Mouse (Mus musculus) adrenal gland (tissue): Measurements from ENCODE around the gene Ly6c2.
"Not testable (repeated sequence)": the region's sequence is repeated elsewhere in the genome, so short reads cannot be mapped to it uniquely, and the experiment has no call there.

Source experiments
- intact Hi-C: fragments of 180-260 bp; cut with DNase I; formaldehyde crosslinking; loops from one replicate; pipeline ENCODE4 v1.15.1; 2025
- long read RNA-seq, 2 experiments: library from polyadenylated mRNA; unstranded; transcript quantifications; one replicate each; pipeline ENCODE4 v2.0.0; 2020; ENCODE audit warnings: borderline replicate concordance in 1 of 2; ENCODE audit not compliant: insufficient replicate concordance in 1 of 2

Ly6c2 gene
- long read RNA-seq, experiment 1, partial matches to known transcripts, result 0 of 5 reads
- long read RNA-seq, experiment 1, other reads (novel, unspliced or antisense), result 1 of 5 reads
- long read RNA-seq, experiment 2, result 0 reads

- intact Hi-C loops, result not testable (repeated sequence)
Observed at GRCm38 (mm10) chr15:75111861-75112630, at the start of gene Ly6c2. Gene Ly6c2, minus strand, starts transcription at chr15:75111970.

GRCm38 (mm10) chr15:75157646-75158045 is 45.9 kb upstream of the Ly6c2 start:
- intact Hi-C loops, result no loop called here

- intact Hi-C loops, result no loop called here
Observed at GRCm38 (mm10) chr15:75154940-75155339, 43.2 kb upstream of the Ly6c2 start, which contains the start of gene Ly6g. Gene Ly6g, plus strand, starts transcription at chr15:75155240.

DNA sequence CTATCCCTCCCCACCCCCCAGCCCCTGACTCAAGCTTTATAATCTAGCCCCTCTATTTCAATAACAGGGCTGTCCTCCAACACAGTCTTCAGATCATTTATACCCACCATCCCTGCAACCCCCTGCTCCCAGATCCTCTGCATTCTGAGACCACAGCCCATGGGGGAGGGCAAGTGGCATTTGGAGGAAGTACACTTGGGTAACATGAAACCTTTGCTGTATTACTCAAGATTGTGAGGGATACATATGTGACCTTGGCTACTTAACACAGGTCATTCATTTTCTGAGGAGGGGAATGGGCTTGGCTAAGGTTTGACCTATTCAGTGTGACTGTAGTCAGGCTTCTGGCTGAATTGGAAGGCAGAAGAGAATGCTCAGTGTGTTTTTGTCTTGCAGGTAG is 41.3 kb upstream of the Ly6c2 start:
- intact Hi-C loops, result no loop called here

DNA sequence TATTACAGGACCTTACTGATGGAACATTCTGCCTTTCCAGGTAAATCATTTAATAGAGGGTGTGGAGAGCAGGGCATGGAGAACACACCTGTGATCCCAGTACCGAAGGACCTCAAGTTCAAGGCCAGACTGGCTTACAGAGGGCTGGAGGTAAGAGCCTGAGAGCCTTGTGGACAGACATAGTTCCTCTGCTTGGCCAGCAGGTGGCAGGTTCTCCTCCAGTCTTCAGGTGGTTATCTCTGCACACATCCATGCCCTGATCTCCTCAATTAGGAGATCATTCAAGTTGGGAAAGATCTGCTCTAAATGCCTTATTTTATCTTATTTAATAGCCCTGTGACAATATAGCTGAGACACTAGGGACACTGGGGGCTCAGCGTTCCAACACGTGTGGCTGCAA is 32.0 kb upstream of the Ly6c2 start:
- intact Hi-C loops, result no loop called here

GRCm38 (mm10) chr15:75141812-75142360 is 30.1 kb upstream of the Ly6c2 start:
- intact Hi-C loops, result not testable (repeated sequence)

GRCm38 (mm10) chr15:75137739-75138138 is 26.0 kb upstream of the Ly6c2 start:
- intact Hi-C loops, result not testable (repeated sequence)

- intact Hi-C loops, result not testable (repeated sequence)
Observed at GRCm38 (mm10) chr15:75135090-75135783, 23.5 kb upstream of the Ly6c2 start.

DNA sequence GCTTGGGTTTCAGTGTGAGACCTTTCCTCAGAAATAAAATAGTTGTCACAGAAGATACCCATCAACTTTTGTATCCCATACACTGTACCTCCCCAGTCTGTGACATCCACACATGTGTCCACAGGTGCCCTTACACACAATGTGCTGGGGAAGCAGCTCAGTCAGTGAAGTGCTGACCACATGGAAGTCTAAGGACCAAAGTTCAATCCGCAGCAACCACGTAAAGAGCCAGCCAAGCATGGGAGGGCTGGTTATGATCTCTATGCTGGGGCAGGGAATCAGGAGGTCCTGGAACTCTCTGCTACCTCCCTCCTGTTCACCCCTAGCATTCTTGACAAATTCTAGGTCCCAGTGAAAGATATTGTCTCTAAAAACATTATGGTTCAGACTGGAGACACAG is 20.6 kb upstream of the Ly6c2 start:
- intact Hi-C loops, result not testable (repeated sequence)

GRCm38 (mm10) chr15:75120066-75120465 is 8.3 kb upstream of the Ly6c2 start:
- intact Hi-C loops, result no loop called here

DNA sequence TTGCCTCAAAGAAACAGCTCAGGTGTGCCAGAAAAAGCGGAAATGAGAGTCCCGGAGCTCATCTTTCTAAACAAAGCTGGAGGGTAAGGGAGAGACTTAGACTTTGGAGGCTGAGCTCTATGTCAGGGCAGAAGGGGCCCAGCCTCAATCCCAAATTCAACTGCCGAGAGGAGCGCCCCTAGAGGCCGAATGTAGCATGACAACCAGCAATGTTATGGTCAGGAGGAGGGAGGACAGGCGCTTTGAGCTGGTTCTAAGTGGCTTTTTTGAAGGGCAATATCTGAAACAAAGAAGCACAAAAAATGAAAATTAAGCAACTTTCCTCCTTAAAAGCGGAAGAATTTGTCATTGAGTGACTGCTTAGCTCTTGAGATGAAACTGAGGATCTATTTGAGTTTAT is 7.0 kb upstream of the Ly6c2 start:
- intact Hi-C loops, result not testable (repeated sequence)

GRCm38 (mm10) chr15:75117481-75117880 is 5.7 kb upstream of the Ly6c2 start:
- intact Hi-C loops, result not testable (repeated sequence)

DNA sequence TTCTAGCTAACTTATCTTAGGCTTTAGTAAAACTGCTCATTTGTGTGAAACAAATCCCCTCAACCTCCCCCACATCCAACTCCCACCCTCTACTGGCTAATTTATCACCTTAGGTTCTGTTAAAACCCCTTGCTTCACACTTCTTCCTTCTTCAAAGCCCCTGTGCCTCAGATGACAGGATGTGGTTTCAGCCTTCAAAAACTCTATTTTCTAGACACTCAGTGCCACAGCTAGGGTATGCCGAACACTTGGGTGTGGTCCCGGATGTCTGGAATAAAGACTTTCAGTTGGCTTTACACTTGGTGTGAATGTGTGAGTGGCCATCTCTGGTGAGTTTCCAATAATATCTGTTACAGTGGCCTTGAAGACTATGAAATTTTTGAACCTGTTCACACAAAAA is 4.8 kb upstream of the Ly6c2 start:
- intact Hi-C loops, result no loop called here

DNA sequence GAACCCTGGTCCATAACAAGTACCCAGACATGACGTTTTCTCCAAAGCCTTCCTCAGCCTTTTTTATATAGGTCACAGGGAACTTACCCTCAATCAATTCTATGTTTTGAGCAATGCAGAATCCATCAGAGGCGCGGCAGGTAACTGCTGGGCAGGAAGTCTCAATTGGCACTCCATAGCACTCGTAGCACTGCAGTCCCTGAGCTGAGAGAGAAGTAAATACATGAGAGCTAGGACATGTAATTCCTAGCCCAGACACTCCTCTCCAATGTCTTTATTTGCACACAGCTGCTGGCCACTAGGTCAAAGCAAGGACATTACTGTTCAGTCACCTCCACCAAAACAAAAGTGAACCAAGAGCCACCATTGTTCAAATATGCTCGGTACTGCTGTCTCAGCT is 1.3 kb downstream of the Ly6c2 start:
- intact Hi-C loops, result not testable (repeated sequence)

DNA sequence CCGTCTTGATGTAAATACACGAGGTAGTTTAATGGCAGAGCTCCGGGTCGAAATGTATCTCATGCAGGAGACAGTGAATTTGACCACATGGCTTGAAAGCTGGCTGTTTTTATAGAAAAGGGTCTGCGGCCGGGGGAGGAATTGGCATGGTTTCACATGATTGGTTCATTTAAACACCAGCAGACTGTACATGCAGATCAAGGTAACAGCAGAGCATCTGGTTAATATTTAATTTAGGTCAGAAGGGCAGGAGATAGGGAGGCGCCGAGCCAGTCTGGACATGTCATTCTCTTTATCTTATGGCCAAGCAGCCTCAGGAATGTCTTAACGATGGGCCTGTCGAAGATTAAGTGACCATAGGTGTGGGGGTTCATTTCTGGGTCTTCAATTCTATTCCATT is 12.5 kb downstream of the Ly6c2 start:
- intact Hi-C loops, result no loop called here

- intact Hi-C loops, result not testable (repeated sequence)
Observed at GRCm38 (mm10) chr15:75088041-75088440, 23.7 kb downstream of the Ly6c2 start.

- intact Hi-C loops, result loop anchor here (10.0 kb wide), 1 partner anchor 95 kb away; no protein-coding TSS in a partner anchor
Observed at GRCm38 (mm10) chr15:75069965-75070364, 41.8 kb downstream of the Ly6c2 start.

DNA sequence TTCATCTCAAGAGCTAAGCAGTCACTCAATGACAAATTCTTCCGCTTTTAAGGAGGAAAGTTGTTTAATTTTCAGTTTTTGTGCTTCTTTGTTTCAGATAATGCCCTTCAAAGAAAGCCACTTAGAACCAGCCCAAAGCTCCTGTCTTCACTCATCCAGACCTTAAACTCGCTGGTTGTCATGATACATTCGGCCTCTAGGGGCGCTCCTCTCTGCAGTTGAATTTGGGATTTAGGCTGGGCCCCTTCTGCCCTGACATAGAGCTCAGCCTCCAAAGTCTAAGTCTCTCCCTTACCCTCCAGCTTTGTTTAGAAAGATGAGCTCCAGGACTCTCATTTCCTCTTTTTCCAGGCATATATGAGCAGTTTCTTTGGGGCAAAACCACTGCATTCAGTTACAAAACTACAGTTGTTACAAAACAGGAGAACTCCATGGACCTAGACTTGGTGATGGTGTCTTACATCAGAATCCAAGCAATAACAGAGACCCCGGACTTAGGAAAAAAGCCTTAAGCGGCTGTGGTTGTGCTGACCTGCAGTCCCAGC is 49.7 kb downstream of the Ly6c2 start:
- intact Hi-C loops, result loop anchor here (5.0 to 10.0 kb wide), 2 partner anchors 87 to 165 kb away; partner anchors contain the start of gene 2010109I03Rik

DNA sequence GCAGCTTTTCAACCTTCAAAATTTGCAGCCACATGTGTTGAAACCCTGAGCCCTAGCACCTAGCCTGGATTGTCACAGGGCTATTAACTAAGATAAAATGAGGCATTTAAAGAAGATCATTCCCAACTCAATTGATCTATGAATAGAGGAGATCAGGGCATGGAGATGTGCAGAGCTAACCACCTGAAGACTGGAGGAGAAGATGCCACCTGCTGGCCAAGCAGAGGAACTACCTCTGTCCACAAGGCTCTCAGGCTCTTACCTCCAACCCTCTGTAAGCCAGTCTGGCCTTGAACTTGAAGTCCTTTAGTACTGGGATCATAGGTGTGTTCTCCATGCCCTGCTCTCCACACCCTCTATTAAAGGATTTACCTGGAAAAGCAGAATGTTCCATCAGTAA is 51.3 kb downstream of the Ly6c2 start:
- intact Hi-C loops, result loop anchor here (5.0 to 10.0 kb wide), 2 partner anchors 86 to 163 kb away; partner anchors contain the start of gene 2010109I03Rik
